Mouse (Mus musculus): Measurements from ENCODE around the gene Kptn.

Gene Kptn

DNA sequence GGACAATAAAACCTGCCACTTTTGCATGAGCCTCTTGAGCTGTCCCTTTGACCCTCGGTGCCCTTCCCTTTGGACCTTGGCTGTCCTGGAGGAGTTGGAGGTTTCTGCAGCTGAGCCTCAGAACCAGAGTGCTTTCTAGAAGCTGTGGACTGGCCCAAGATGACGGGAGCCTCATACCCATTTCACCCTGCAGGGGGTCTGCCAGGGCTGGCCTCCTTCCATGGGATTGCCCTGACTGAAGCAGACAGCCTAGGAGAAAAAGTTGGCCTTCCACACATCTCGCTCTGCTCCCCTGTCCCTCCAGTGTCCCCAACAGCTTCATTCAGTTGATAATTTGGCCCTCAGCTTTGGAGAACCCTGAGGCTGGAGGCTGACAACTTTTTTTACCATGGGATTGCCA, 2.6 kb upstream of the Kptn start:
- no peak for DNase-seq (ENCODE audit: low spot score in 2 of 2)

DNA sequence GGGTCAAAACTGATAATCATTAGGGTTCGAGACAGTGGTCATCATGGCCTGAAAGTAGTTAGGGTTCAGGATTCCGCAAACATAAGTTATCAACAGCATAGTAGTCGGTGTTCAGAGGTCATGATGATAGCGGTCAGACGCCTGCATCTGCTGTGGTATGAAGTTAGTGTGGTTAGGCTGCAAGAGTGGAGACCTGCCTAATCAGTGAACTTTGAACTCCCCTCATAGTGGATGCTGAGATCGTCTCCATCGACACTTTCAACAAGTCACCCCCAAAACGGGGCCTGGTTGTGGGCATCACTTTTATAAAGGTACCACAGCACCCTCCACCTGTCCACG, 536 bp downstream of the Kptn start:
- DNase-seq (ENCODE audit: low spot score in 2 of 2), result no peak

DNA sequence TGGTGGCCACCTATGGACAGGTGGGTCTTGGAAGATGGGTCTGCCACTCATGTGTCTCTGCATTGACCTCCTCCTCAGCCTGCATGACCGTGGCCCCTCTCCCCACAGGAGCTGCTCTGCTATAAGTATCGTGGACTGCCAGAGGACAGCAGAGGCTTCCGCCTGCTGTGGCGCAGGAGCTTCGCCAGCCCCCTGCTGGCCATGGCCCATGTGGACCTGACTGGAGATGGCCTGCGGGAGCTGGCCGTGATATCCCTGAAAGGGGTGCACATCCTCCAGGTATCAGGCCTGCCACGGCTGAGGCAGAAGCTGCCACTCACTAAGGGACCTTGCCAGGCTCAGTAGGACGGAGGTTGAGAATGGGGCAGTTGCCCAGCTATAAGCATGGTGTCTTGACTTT, 6.1 kb downstream of the Kptn start:
- no peak for DNase-seq (ENCODE audit: low spot score in 2 of 2)

- no peak for DNase-seq (ENCODE audit: low spot score in 2 of 2)
These were observed 8.6 kb downstream of the Kptn start for GRCm38 (mm10) chr7:16128344-16128743.

GRCm38 (mm10) chr7:16128899-16129298, 9.2 kb downstream of the Kptn start:
- DNase-seq (ENCODE audit: low spot score in 2 of 2), result no peak

- DNase-seq (ENCODE audit: low spot score in 2 of 2), result peak; percentile 85 to 91
These were observed 9.7 kb downstream of the Kptn start, which contains the start of gene Slc8a2 for GRCm38 (mm10) chr7:16129421-16129845. Slc8a2 (plus strand) TSS chr7:16129826.

GRCm38 (mm10) chr7:16129846-16130691, 10.4 kb downstream of the Kptn start:
- DNase-seq (ENCODE audit: low spot score in 2 of 2), result peak; percentile 56 to 68

- peak; percentile 58 to 64 for DNase-seq (ENCODE audit: low spot score in 2 of 2)
These were observed 11.4 kb downstream of the Kptn start for GRCm38 (mm10) chr7:16130956-16131634.

GRCm38 (mm10) chr7:16132161-16132581, 12.5 kb downstream of the Kptn start:
- DNase-seq (ENCODE audit: low spot score in 2 of 2), result peak in 1 of 2 experiments; percentile 52

DNA sequence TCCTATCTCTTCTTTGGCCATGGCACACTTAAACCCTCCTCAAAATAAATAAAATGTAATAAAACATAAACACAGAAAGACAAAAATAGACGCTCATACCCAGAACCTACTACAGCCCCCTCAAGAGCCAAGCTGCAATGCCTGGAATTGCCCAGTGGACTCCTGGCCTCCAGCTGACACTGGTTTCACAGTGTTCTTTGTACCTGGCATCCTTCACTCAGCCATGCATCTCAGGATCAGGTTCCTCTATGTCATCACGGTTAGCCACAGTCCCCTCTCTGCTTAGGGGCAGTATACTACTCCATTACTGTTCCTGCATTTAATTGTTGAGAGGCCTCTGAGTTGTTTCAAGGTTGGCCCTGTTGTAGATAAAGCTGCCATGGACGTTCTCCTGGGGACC, 13.2 kb downstream of the Kptn start:
- no peak for DNase-seq (ENCODE audit: low spot score in 2 of 2)

- DNase-seq (ENCODE audit: low spot score in 2 of 2), result no peak
These were observed 14.0 kb downstream of the Kptn start for GRCm38 (mm10) chr7:16133691-16134090.

DNA sequence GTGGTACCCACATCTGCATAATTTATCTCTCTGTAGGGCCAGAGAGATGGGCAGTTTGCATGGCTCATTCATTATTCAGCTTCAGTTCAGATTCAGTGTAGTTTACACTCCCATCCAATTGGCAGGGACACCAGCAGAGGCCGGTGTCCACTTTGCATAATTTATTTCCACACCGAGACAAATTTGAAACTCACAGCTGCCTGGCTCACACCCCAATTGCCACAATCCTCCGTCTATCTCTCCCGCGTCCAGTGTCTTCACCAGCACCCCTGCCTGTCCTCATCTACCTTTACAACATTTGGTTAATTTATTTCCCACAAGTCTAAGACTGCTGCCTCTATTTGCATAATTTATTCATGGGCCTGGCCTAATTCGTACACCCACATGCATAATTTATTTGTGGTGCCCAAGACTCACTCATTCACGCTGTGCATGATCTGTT, 15.3 kb downstream of the Kptn start:
- DNase-seq (ENCODE audit: low spot score in 2 of 2), result peak in 1 of 2 experiments; percentile 53

DNA sequence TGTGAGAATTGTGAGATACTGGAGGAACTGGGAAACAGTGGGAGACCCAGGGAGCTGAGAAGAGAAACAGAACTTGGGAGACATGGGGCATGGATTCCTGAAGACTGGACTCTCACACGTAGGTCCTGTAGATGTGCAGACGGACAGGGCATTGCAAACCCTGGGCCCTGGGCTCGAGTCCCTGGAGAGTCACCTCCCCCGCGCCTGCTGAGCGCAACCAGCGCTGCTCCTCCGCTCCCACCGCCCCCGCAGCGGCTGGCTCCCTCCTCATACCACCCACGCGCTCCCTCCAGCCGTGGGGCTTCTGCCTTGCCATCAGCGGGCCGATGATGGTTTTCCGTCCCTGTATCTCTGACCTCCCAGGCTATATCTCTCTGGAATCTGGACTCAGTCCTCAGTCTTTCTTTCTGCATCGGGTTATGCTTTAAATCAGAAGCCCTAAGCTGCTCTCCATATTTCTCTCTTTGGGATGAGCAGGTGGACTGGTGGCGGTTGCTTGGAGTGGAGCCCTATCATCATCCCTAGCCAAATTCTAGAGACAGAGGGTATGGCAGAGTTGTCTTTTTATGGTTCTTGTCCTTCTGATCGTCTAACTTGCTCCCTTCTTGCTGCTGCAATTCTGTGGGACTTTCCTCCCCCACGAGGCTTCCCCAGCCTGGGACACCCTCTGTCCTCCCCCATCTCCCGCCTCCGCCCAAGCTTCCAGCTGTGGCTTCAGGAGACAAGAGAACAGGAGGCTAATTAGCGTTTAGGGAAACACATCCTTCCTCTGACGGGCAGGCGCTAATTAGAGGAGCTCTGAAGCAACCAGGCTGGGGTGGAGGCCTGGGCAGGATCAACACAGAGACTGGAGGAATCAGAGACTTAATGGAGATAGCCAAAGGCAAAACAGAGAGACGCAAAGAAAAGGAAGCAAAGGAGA, 27.1 kb downstream of the Kptn start:
- DNase-seq (ENCODE audit: low spot score in 2 of 2), result peak; percentile 76 to 79

DNA sequence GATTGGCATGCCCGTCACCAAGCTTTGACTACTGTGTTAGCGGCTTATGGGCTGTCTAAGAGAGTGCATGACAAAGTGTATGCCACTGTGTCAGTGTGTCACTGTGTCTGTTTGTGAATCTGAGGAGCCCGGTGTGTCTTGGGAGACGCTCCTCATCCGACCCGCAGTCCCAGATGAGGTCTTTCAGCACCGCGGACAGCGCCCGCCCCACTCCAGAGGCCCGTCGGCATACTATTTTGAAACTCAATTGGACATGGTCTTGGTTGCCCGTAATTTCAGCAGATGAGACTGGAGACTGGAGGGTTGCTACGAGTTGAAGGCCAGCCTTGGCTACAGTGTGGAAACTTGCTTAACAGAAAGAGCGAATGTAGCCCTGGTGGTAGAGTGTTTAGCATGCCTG, 27.9 kb downstream of the Kptn start:
- no peak for DNase-seq (ENCODE audit: low spot score in 2 of 2)

GRCm38 (mm10) chr7:16149241-16149640, 29.5 kb downstream of the Kptn start:
- peak; percentile 89 to 91 for DNase-seq (ENCODE audit: low spot score in 2 of 2)

DNA sequence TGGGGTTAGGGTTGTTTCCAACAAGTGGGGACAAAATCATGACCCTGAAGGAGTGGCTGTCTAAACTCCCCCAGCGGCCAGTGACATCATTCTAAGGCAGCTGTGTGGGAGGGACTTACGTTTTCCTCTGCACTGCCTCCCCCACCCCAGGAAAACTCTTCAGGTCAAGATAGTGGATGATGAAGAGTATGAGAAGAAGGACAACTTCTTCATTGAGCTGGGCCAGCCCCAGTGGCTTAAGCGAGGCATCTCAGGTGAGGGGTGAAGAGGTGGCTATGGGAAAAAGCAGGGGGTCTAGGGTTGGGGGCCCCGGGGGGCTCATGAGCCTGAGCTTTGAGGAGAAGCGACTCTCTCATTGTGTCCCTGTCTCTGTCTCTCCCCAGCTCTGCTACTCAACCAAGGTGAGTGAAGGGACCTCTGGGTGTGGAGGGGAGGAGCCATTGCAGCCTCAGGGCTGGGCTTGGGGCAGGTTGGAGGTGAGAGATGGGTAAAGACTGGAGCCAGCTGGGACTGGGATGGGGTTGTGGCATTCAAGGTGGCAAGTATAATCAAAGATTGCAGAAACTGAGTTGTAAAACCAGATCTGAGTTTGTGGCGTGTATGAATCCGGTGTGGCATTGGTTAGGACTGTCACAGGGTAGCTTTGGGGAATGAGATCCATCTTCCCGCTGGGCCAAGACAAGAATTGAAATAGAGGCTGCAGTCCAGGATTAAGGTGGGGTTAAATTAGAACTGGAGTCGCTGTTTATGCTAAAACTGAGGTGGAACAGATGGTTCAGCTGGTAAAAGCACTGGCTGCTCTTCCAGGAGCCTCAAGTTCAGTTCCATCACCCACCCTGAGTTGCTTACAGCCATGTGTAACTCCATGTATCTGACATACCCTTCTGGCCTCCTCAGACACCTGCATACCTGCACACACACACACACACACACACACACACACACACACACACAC, 30.8 kb downstream of the Kptn start:
- DNase-seq (ENCODE audit: low spot score in 2 of 2), result no peak

- DNase-seq (ENCODE audit: low spot score in 2 of 2), result peak; percentile 67
These were observed 33.8 kb downstream of the Kptn start for GRCm38 (mm10) chr7:16153522-16153921.

GRCm38 (mm10) chr7:16155132-16155872, 35.6 kb downstream of the Kptn start:
- no peak for DNase-seq (ENCODE audit: low spot score in 2 of 2)

GRCm38 (mm10) chr7:16156105-16156714, 36.5 kb downstream of the Kptn start:
- no peak for DNase-seq (ENCODE audit: low spot score in 2 of 2)

DNA sequence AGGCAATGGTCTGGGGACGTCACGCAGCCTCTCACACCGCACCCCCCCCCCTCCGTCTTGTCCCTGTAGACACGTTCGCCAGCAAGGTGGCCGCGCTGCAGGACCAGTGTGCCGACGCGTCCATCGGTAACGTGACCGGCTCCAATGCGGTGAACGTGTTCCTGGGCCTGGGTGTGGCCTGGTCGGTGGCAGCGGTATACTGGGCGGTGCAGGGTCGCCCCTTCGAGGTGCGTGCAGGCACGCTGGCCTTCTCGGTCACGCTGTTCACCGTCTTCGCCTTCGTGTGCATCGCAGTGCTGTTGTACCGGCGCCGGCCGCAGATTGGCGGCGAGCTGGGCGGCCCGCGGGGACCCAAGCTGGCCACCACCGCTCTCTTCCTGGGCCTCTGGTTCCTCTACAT, 39.0 kb downstream of the Kptn start:
- no peak for DNase-seq (ENCODE audit: low spot score in 2 of 2)

Data from right cerebral cortex, adult 2 months (tissue).